Mouse (Mus musculus) embryonic facial prominence, embryonic 15.5 days (tissue): ENCODE measurements around the gene Raf1. TPM values are rescaled to one million over a fixed set of nuclear protein-coding genes. Genes with fewer than 3 reads are reported as not detected.
"Not testable (repeated sequence)": the region's sequence is repeated elsewhere in the genome, so short reads cannot be mapped to it uniquely, and the experiment has no call there.

ENCODE experiments used
- ATAC-seq: fragments of 200-750 bp; cut with Nextera tagmentation; 2 replicates; pipeline ENCODE4 v1.8.0; 2017; ENCODE audit warnings: low read depth, moderate TSS enrichment; ENCODE audit not compliant: insufficient number of reproducible peaks, low FRiP score, low TSS enrichment
- H3K27ac ChIP-seq: fragments of 300-500 bp; sonication (generic); replicated peaks from 2 replicates; pipeline ENCODE4 v1.5.1; 2015; ENCODE audit warnings: mild to moderate bottlenecking, inconsistent platforms
- H3K27me3 ChIP-seq: fragments of 300-500 bp; sonication (generic); 2 replicates; pipeline ENCODE4 v1.6.1; 2015; ENCODE audit warnings: inconsistent platforms
- H3K36me3 ChIP-seq: fragments of 300-500 bp; sonication (generic); 2 replicates; pipeline ENCODE4 v1.6.1; 2015; ENCODE audit warnings: mild to moderate bottlenecking, inconsistent platforms
- H3K4me1 ChIP-seq: fragments of 300-500 bp; sonication (generic); 2 replicates; pipeline ENCODE4 v1.6.1; 2015; ENCODE audit warnings: inconsistent platforms
- H3K4me2 ChIP-seq: fragments of 300-500 bp; sonication (generic); replicated peaks from 2 replicates; pipeline ENCODE4 v1.6.1; 2015; ENCODE audit warnings: mild to moderate bottlenecking, inconsistent platforms
- H3K4me3 ChIP-seq: fragments of 300-500 bp; sonication (generic); replicated peaks from 2 replicates; pipeline ENCODE4 v1.5.1; 2015; ENCODE audit warnings: mild to moderate bottlenecking, inconsistent platforms
- H3K9ac ChIP-seq: fragments of 300-500 bp; sonication (generic); 2 replicates; pipeline ENCODE4 v1.6.1; 2015; ENCODE audit warnings: inconsistent platforms
- H3K9me3 ChIP-seq: fragments of 300-500 bp; sonication (generic); replicated peaks from 2 replicates; pipeline ENCODE4 v1.6.1; 2016; ENCODE audit warnings: inconsistent platforms
- WGBS: fragments of 180-500 bp; shearing (Covaris S2); methylation state at CpG from one replicate; pipeline ENCODE4 v1.1.7; 2015; 5-methylcytosine and 5-hydroxymethylcytosine counted together
- polyA plus RNA-seq: library from polyadenylated mRNA; unstranded; fragments of >200 nt; fragmentation: Nextera tagmentation; extraction: Ambion mirVana; gene quantifications from 2 replicates; pipeline ENCODE4 v1.2.1, GENCODE M21; 2015

Raf1 gene
- polyA plus RNA-seq, 1 experiment from 2014 or later, result 93.6 TPM

DNA sequence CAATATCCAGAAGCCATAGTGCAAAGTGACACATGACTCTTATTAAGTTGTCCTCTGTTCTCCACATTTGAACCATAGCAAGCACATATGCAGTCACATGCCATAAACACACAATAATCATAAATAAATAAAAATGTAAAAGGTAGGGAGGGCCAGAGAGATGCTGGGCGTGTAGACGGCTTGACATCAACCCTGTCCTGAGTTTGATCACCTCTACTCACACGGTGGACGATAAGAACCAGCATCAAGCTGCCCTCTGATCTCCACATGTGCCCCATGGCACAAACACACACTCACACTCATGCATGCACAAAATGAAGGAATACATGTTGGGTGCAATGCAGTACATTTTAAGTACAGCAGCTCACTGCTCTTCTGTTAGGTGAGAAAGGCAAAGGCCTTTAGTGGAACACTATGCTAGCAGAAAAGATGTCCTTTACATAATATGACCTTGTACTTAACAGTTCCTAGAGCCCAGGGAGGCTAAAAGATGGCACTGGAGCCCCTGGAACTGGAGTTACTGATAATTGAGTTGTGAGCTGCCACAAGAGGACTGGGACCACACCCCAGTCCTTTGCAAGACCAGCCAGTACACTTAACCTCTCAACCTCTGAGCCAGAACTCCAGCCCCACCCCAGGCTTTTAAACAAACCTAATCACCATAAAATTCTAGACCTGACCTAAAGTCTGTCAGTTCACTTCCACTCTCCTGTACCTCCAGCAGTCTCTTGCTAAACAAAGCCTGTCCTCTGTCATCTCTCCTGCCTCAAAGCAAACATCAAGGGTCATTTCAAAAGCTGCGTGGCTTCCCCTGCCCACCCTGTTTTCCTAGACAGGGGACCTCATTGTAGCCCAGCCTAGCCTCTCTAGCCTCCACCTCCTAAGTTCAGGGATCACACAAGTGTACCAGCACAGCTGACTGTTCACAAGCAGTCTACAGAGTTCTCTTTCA is 25.7 kb downstream of the Raf1 start:
- H3K4me3 ChIP-seq, result no peak overlapping the region
- H3K9me3 ChIP-seq, result no peaks in the 10 kb centered on the region
- H3K27ac ChIP-seq, result no peak overlapping the region
- peaks cover 16% of the 10 kb centered on the region for H3K4me1 ChIP-seq
- 47% methylated on average over 5 of the region's 5 CpGs for WGBS
- H3K36me3 ChIP-seq, result no peaks in the 10 kb centered on the region
- no peak overlapping the region for H3K9ac ChIP-seq
- H3K27me3 ChIP-seq, result no peaks in the 10 kb centered on the region
- no peak overlapping the region for H3K4me2 ChIP-seq
- ATAC-seq, result no peak

DNA sequence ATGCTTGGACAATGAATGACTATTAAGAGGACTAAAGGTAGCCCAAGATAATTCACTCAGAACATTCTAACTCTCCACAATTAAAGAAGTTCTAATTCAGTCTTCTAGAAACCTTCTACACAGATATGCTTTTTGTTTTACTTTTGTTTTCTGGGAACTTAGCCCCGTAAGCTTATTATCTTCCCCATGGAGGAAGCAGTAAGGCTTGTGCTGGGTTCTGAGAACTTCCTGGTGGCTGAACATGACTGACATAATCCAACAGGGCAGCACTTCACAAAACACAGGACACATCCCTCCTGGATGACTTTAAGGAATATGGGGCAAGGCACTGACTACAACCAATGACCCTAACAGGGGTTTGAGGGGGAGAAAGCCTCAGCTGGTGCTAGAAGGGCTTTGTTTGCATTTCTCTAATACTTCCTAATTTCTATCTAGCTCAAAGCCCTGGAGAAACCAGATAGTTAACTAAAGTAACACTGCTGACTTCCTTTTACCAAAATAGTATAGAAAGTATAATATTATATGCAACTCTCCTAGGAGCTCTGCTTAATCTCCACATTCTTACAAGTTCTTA is 26.6 kb downstream of the Raf1 start:
- H3K4me1 ChIP-seq, result peaks cover 16% of the 10 kb centered on the region
- no peaks in the 10 kb centered on the region for H3K36me3 ChIP-seq
- H3K27me3 ChIP-seq, result no peaks in the 10 kb centered on the region
- H3K4me2 ChIP-seq, result no peak overlapping the region
- WGBS, result 60% methylated on average over 1 of the region's 1 CpGs
- no peaks in the 10 kb centered on the region for H3K9me3 ChIP-seq
- ATAC-seq, result no peak
- no peak overlapping the region for H3K4me3 ChIP-seq
- no peak overlapping the region for H3K9ac ChIP-seq
- no peak overlapping the region for H3K27ac ChIP-seq

GRCm38 (mm10) chr6:115643315-115643714 is 33.1 kb downstream of the Raf1 start:
- Histone ChIP-seq H3K9ac (no peak overlapping the region), H3K4me3 (no peak overlapping the region), H3K27me3 (no peaks in the 10 kb centered on the region), H3K4me2 (no peak overlapping the region), H3K9me3 (no peaks in the 10 kb centered on the region), H3K27ac (no peak overlapping the region), H3K4me1 (no peaks in the 10 kb centered on the region), H3K36me3 (peaks cover 17% of the 10 kb centered on the region)
- 52% methylated on average over 1 of the region's 1 CpGs for WGBS
- ATAC-seq, result no peak

- WGBS, result 94% methylated on average over 7 of the region's 7 CpGs
- H3K4me1 ChIP-seq, H3K4me2 ChIP-seq, H3K27me3 ChIP-seq, H3K9me3 ChIP-seq, H3K9ac ChIP-seq, H3K27ac ChIP-seq, ATAC-seq, H3K4me3 ChIP-seq: not testable (repeated sequence)
- H3K36me3 ChIP-seq, result peaks cover 56% of the 10 kb centered on the region
Observed at GRCm38 (mm10) chr6:115638188-115638587, 38.2 kb downstream of the Raf1 start.

GRCm38 (mm10) chr6:115634015-115634414 is 42.4 kb downstream of the Raf1 start:
- Histone ChIP-seq H3K9ac (no peak overlapping the region), H3K27ac (no peak overlapping the region), H3K4me1 (no peaks in the 10 kb centered on the region), H3K36me3 (peaks cover 81% of the 10 kb centered on the region), H3K9me3 (no peaks in the 10 kb centered on the region), H3K4me2 (no peak overlapping the region), H3K4me3 (no peak overlapping the region), H3K27me3 (no peaks in the 10 kb centered on the region)
- no peak for ATAC-seq
- WGBS, result 93% methylated on average over 2 of the region's 2 CpGs

DNA sequence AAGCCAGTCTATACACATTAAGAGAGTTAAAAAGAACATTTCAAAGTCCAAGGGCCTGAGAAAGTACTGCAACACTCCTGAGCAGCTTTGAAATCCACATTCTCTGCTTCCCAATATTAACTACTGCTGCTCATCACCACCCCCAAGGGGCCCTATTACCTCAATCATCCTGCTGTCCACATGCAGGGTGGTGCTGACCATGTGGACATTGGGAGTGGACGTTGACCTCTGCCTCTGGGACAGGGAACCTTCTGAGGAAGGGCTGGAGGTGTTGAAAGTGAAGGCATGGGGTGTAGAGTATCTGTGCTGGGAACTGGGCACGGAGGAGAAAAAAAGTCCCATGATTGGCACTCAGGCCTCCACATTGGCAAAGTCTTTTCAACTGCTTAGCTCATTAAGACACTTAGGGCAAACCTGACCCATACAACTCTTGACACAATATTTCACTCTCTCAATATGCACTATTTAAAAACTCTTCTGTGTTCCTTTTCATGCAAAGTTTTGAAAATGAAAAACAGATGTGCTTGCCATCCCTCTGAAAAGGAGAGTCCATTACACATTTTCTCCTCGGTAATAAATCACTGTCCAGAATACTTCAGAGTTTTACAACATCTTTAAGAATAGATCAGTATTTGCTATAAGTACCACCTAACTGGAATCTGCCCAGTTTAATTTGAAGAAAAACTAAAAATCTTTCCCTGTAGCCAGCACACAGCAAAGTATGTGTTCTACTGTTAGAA is 45.2 kb downstream of the Raf1 start:
- no peak for ATAC-seq
- Histone ChIP-seq H3K4me2 (no peak overlapping the region), H3K36me3 (peaks cover 81% of the 10 kb centered on the region), H3K9ac (no peak overlapping the region), H3K4me1 (no peaks in the 10 kb centered on the region), H3K9me3 (no peaks in the 10 kb centered on the region), H3K4me3 (no peak overlapping the region), H3K27me3 (no peaks in the 10 kb centered on the region), H3K27ac (no peak overlapping the region)
- 58% methylated on average over 3 of the region's 3 CpGs for WGBS

DNA sequence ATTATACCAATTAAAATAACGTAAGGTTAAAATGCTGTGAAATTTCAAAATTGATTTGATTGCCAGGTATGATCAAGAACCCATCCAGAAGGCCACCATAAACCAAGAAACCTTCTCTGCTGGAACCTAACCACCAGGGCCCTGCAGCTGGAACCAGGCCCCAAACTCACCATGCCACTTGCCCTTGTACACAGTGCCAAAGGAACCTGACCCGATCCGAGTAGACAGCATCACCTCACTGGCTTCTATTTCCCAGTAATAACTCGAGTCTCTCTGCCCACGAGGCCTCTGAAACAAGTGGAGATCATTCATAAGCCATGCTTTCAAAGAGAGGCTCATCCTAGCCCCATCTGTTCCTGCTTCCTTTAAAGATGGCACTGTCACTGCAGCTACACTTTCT is 50.3 kb downstream of the Raf1 start:
- WGBS, result 88% methylated on average over 5 of the region's 5 CpGs
- H3K27me3 ChIP-seq, result no peaks in the 10 kb centered on the region
- H3K36me3 ChIP-seq, result peaks cover 84% of the 10 kb centered on the region
- H3K4me3 ChIP-seq, result no peak overlapping the region
- no peak for ATAC-seq
- H3K27ac ChIP-seq, result no peak overlapping the region
- no peaks in the 10 kb centered on the region for H3K4me1 ChIP-seq
- H3K9ac ChIP-seq, result no peak overlapping the region
- no peak overlapping the region for H3K4me2 ChIP-seq
- no peaks in the 10 kb centered on the region for H3K9me3 ChIP-seq

DNA sequence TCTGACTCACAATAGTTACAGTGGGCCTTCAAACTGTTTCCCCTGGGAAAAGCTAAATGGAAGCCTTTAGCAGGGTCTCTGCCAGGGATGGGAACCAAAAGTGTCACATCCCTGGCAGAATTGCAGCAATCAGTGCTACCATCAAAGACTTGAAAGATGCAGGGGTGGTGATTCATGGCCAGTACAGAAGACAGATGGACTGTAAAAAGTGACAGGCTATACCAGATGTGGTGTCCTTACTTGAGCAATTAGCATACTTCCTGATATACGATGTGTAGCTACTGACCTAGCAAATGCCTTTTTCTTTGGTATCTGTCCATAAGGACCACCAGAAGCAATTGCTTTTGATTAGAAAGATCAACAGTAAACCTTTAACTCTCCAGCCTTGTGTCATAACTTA is 55.5 kb downstream of the Raf1 start:
- WGBS, result 69% methylated on average over 1 of the region's 1 CpGs
- Histone ChIP-seq H3K27ac (no peak overlapping the region), H3K4me2 (no peak overlapping the region), H3K4me1 (no peaks in the 10 kb centered on the region), H3K36me3 (peaks cover 97% of the 10 kb centered on the region), H3K27me3 (no peaks in the 10 kb centered on the region), H3K4me3 (no peak overlapping the region), H3K9me3 (no peaks in the 10 kb centered on the region), H3K9ac (no peak overlapping the region)
- no peak for ATAC-seq

DNA sequence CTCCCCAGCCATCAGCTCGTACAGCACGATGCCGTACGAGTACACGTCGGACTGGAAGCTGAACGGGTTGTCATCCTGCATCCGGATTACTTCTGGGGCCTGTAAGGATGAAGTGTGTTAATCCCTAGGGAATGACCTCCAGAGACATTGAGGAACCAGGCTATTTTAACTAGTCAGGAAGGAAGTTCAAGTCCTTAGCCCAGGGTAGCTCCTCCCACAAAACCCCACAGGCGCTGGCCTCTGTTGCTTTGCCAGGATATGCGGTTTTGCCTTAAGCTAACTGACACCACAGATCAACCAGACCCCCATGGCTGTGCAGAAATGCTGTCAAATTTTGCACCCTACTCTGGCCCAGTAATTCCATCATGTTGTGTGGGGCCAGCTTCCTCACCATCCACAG is 56.6 kb downstream of the Raf1 start:
- Histone ChIP-seq H3K27ac (no peak overlapping the region), H3K36me3 (peaks cover 98% of the 10 kb centered on the region), H3K4me3 (no peak overlapping the region), H3K4me1 (no peaks in the 10 kb centered on the region), H3K27me3 (no peaks in the 10 kb centered on the region), H3K4me2 (no peak overlapping the region), H3K9me3 (no peaks in the 10 kb centered on the region), H3K9ac (no peak overlapping the region)
- ATAC-seq, result no peak
- 83% methylated on average over 10 of the region's 10 CpGs for WGBS

- H3K4me1 ChIP-seq, result no peaks in the 10 kb centered on the region
- H3K36me3 ChIP-seq, result peaks cover 95% of the 10 kb centered on the region
- no peak overlapping the region for H3K4me2 ChIP-seq
- no peak overlapping the region for H3K27ac ChIP-seq
- H3K4me3 ChIP-seq, result no peak overlapping the region
- no peaks in the 10 kb centered on the region for H3K27me3 ChIP-seq
- WGBS, result 88% methylated on average over 3 of the region's 3 CpGs
- ATAC-seq, result no peak
- H3K9ac ChIP-seq, result no peak overlapping the region
- no peaks in the 10 kb centered on the region for H3K9me3 ChIP-seq
Observed at GRCm38 (mm10) chr6:115615983-115616382, 60.5 kb downstream of the Raf1 start.

DNA sequence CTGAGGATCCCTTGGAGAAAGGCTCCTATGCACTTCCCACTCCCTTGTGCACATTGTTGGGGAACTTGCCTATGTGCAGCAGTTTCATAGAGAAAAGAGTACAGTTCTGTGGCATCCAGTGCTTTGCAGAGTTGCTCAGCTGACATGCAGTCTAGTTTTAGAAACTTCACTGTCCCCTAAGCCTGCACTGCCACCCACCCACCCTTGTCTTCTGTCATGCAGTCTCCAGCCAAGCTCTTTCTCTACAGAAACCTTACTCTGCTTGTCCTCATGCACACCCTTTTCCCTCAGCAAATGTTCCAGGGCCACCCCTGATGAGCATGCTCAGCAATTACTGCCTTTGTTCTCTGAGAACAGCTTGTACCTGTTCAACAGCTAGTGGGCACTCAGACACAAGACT is 62.6 kb downstream of the Raf1 start:
- Histone ChIP-seq H3K4me3 (no peak overlapping the region), H3K27me3 (no peaks in the 10 kb centered on the region), H3K9ac (no peak overlapping the region), H3K27ac (no peak overlapping the region), H3K4me2 (no peak overlapping the region), H3K9me3 (no peaks in the 10 kb centered on the region), H3K4me1 (no peaks in the 10 kb centered on the region), H3K36me3 (peaks cover 86% of the 10 kb centered on the region)
- ATAC-seq, result no peak
